Mouse (Mus musculus): ENCODE data around the gene Chst2.

The Chst2 gene

GRCm38 (mm10) chr9:95406571-95407561 is at the start of gene Chst2:
Chst2 (minus strand) TSS chr9:95406722.
- CTCF ChIA-PET, result no interaction called here

GRCm38 (mm10) chr9:95451931-95452330 is 45.4 kb upstream of the Chst2 start:
- CTCF ChIA-PET, result no interaction called here

- CTCF ChIA-PET, result no interaction called here
Observed at GRCm38 (mm10) chr9:95450586-95450985, 44.1 kb upstream of the Chst2 start.

GRCm38 (mm10) chr9:95442321-95442731 is 35.8 kb upstream of the Chst2 start:
- CTCF ChIA-PET, result no interaction called here

- CTCF ChIA-PET, result no interaction called here
Observed at GRCm38 (mm10) chr9:95437883-95438282, 31.4 kb upstream of the Chst2 start.

- CTCF ChIA-PET, result no interaction called here
Observed at GRCm38 (mm10) chr9:95436294-95436613, 29.7 kb upstream of the Chst2 start.

- CTCF ChIA-PET, result no interaction called here
Observed at GRCm38 (mm10) chr9:95435506-95436293, 29.2 kb upstream of the Chst2 start.

- CTCF ChIA-PET, result no interaction called here
Observed at GRCm38 (mm10) chr9:95428277-95428676, 21.8 kb upstream of the Chst2 start.

- CTCF ChIA-PET, result no interaction called here
Observed at GRCm38 (mm10) chr9:95413911-95414310, 7.4 kb upstream of the Chst2 start.

GRCm38 (mm10) chr9:95412047-95412446 is 5.5 kb upstream of the Chst2 start:
- CTCF ChIA-PET, result no interaction called here

- CTCF ChIA-PET, result no interaction called here
Observed at GRCm38 (mm10) chr9:95407586-95408220, 1.2 kb upstream of the Chst2 start.

GRCm38 (mm10) chr9:95405946-95406570 is 464 bp downstream of the Chst2 start:
- CTCF ChIA-PET, result no interaction called here

- CTCF ChIA-PET, result no interaction called here
Observed at GRCm38 (mm10) chr9:95405511-95405945, 994 bp downstream of the Chst2 start.

- CTCF ChIA-PET, result no interaction called here
Observed at GRCm38 (mm10) chr9:95404811-95405465, 1.6 kb downstream of the Chst2 start.

- CTCF ChIA-PET, result no interaction called here
Observed at GRCm38 (mm10) chr9:95401686-95402085, 4.8 kb downstream of the Chst2 start.

- CTCF ChIA-PET, result no interaction called here
Observed at GRCm38 (mm10) chr9:95392011-95392410, 14.5 kb downstream of the Chst2 start.

GRCm38 (mm10) chr9:95389956-95390355 is 16.6 kb downstream of the Chst2 start:
- CTCF ChIA-PET, result no interaction called here

GRCm38 (mm10) chr9:95387881-95388380 is 18.6 kb downstream of the Chst2 start:
- CTCF ChIA-PET, result no interaction called here

- CTCF ChIA-PET, result no interaction called here
Observed at GRCm38 (mm10) chr9:95375966-95376365, 30.6 kb downstream of the Chst2 start.

GRCm38 (mm10) chr9:95375336-95375735 is 31.2 kb downstream of the Chst2 start:
- CTCF ChIA-PET, result no interaction called here

- CTCF ChIA-PET, result no interaction called here
Observed at GRCm38 (mm10) chr9:95373741-95374140, 32.8 kb downstream of the Chst2 start.

All from spleen, embryonic (tissue).